Mouse (Mus musculus): ENCODE measurements at regions not wholly inside any gene's neighbourhood (a gene's known extent, or its start where the extent isn't known, plus 50 kb on each side); places are given as distances from the start of the nearest gene placed in this dataset.

- Histone ChIP-seq H3K4me3 (no peak overlapping the region), H3K9me3 (0 out of 2 replicates have a peak, but pooled peaks cover 5% of the 10 kb centered on the region), H3K4me2 (replicated peaks) (no peak overlapping the region), H3K27me3 (no peaks in the 10 kb centered on the region), H3K9ac (no peak overlapping the region), H3K27ac (no peak overlapping the region), H3K36me3 (no peaks in the 10 kb centered on the region), H3K4me1 (no peaks in the 10 kb centered on the region)
- no peak for ATAC-seq (ENCODE audit: insufficient number of reproducible peaks, insufficient read depth, low FRiP score, low TSS enrichment)
- whole genome bisulfite sequencing = 61% methylated on average over 10 of the region's 10 CpGs
Measured at GRCm38 (mm10) chr10:67339371-67339929, 54.3 kb upstream of the Nrbf2 start.

DNA sequence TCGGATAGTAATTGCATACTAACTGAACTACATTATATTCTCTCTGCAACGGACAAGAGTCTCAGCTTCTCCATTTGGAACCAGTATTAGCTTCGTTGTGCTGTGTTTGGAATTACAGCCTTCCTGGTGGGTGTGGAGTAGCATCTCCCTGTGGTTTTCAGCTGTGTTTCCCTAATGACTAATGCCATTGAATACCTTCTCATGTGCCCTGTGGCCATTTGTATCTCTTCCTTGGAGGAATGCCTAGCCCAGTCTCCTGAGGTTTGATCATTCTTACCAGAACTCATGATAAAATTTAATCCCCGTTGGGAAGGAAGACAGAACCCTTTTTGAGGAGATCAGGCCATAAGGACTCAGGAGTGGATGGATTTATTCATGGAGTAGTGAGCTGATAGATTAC, 59.6 kb upstream of the Nrbf2 start:
- no peak for ATAC-seq (ENCODE audit: insufficient number of reproducible peaks, insufficient read depth, low FRiP score, low TSS enrichment)
- Histone ChIP-seq H3K27me3 (no peaks in the 10 kb centered on the region), H3K9me3 (0 out of 2 replicates have a peak, but pooled peaks cover 5% of the 10 kb centered on the region), H3K9ac (no peak overlapping the region), H3K36me3 (no peaks in the 10 kb centered on the region), H3K4me1 (no peaks in the 10 kb centered on the region), H3K27ac (no peak overlapping the region), H3K4me3 (no peak overlapping the region), H3K4me2 (replicated peaks) (no peak overlapping the region)
- WGBS = 80% methylated on average over 4 of the region's 4 CpGs

DNA sequence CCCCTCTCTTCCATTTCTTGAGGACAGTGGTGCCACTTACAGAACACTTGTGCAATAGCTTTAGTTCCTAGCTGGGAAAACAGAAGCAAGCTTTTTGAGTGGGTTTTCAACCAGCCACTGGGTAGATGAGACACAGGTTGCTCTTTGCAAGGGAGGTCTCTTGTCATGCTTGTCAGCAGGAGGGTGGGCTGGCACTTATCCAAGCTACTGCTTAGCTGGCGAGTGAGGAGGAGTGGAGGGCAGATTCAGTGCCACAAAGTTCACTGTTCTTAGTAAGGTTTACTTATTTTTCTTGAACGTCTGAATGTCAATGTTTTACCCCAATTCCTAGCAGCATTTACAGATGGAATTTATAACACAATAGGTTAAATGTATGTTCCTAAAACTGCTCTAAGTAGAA, 65.9 kb upstream of the Nrbf2 start:
- Histone ChIP-seq H3K36me3 (no peaks in the 10 kb centered on the region), H3K27me3 (no peaks in the 10 kb centered on the region), H3K9me3 (no peaks in the 10 kb centered on the region), H3K4me3 (no peak overlapping the region), H3K4me1 (no peaks in the 10 kb centered on the region), H3K9ac (no peak overlapping the region), H3K27ac (no peak overlapping the region), H3K4me2 (replicated peaks) (no peak overlapping the region)
- 53% methylated on average over 2 of the region's 2 CpGs for WGBS
- ATAC-seq (ENCODE audit: insufficient number of reproducible peaks, insufficient read depth, low FRiP score, low TSS enrichment) = no peak

- Histone ChIP-seq H3K9ac (no peak overlapping the region), H3K27ac (no peak overlapping the region), H3K27me3 (no peaks in the 10 kb centered on the region), H3K4me2 (replicated peaks) (no peak overlapping the region), H3K36me3 (no peaks in the 10 kb centered on the region), H3K4me1 (no peaks in the 10 kb centered on the region), H3K4me3 (no peak overlapping the region), H3K9me3 (no peaks in the 10 kb centered on the region)
- WGBS = 86% methylated on average over 8 of the region's 8 CpGs
- ATAC-seq (ENCODE audit: insufficient number of reproducible peaks, insufficient read depth, low FRiP score, low TSS enrichment) = no peak
Measured at GRCm38 (mm10) chr10:67360793-67361192, 75.7 kb upstream of the Nrbf2 start.

DNA sequence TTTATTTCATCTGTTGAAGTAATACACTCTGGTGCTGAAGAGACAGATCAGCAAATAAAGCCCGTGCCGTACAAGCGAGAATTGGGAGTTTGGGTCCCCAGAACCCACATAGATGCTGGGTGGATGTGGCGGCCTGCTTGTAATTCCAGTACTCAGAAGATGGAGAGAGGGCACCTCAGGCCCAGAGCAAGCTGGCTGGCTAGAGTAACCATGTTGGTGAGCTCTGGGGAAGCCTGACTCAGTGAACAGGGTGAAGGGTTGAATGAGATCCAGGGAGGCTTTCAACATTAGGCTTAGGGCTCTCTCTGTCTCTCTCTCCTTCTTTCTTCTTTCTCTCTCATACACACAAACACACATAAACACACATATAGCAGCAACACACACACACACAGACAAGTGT, 76.2 kb upstream of the Nrbf2 start:
- 93% methylated on average over 4 of the region's 4 CpGs for WGBS
- H3K36me3 ChIP-seq = no peaks in the 10 kb centered on the region
- no peak overlapping the region for H3K4me3 ChIP-seq
- no peaks in the 10 kb centered on the region for H3K27me3 ChIP-seq
- no peak for ATAC-seq (ENCODE audit: insufficient number of reproducible peaks, insufficient read depth, low FRiP score, low TSS enrichment)
- no peak overlapping the region for H3K9ac ChIP-seq
- no peak overlapping the region for H3K27ac ChIP-seq
- H3K4me2 ChIP-seq (replicated peaks) = no peak overlapping the region
- no peaks in the 10 kb centered on the region for H3K4me1 ChIP-seq
- H3K9me3 ChIP-seq = no peaks in the 10 kb centered on the region

- H3K4me1 ChIP-seq = no peaks in the 10 kb centered on the region
- no peaks in the 10 kb centered on the region for H3K9me3 ChIP-seq
- no peaks in the 10 kb centered on the region for H3K36me3 ChIP-seq
- no peak overlapping the region for H3K27ac ChIP-seq
- H3K27me3 ChIP-seq = no peaks in the 10 kb centered on the region
- H3K4me3 ChIP-seq = no peak overlapping the region
- WGBS = 89% methylated on average over 3 of the region's 3 CpGs
- H3K9ac ChIP-seq = no peak overlapping the region
- no peak overlapping the region for H3K4me2 ChIP-seq (replicated peaks)
- no peak for ATAC-seq (ENCODE audit: insufficient number of reproducible peaks, insufficient read depth, low FRiP score, low TSS enrichment)
Measured at GRCm38 (mm10) chr10:67364595-67364994, 79.5 kb upstream of the Nrbf2 start.

DNA sequence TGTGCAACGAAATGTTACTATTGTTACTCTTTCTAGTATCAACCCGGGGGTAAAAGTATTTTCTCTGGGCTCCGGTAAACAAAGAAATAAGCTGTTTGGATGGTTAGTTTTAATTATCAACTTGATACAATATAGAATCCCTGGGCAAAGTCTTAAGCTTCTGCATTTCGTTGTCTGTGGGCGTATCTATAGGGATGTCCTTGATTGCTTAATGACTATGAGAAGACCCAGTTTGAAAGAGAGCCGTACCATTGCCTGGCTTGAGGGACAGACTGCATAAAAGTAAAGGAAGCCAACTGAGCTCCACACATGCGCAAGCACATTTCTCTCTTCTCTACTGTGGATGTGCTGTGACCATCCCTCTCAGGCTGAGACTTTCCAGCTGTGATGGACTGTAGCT, 80.1 kb upstream of the Nrbf2 start:
- no peaks in the 10 kb centered on the region for H3K4me1 ChIP-seq
- no peaks in the 10 kb centered on the region for H3K27me3 ChIP-seq
- H3K27ac ChIP-seq = no peak overlapping the region
- H3K4me3 ChIP-seq = no peak overlapping the region
- no peaks in the 10 kb centered on the region for H3K9me3 ChIP-seq
- no peak overlapping the region for H3K4me2 ChIP-seq (replicated peaks)
- H3K9ac ChIP-seq = no peak overlapping the region
- H3K36me3 ChIP-seq = no peaks in the 10 kb centered on the region
- ATAC-seq (ENCODE audit: insufficient number of reproducible peaks, insufficient read depth, low FRiP score, low TSS enrichment) = no peak
- 88% methylated on average over 7 of the region's 7 CpGs for WGBS

DNA sequence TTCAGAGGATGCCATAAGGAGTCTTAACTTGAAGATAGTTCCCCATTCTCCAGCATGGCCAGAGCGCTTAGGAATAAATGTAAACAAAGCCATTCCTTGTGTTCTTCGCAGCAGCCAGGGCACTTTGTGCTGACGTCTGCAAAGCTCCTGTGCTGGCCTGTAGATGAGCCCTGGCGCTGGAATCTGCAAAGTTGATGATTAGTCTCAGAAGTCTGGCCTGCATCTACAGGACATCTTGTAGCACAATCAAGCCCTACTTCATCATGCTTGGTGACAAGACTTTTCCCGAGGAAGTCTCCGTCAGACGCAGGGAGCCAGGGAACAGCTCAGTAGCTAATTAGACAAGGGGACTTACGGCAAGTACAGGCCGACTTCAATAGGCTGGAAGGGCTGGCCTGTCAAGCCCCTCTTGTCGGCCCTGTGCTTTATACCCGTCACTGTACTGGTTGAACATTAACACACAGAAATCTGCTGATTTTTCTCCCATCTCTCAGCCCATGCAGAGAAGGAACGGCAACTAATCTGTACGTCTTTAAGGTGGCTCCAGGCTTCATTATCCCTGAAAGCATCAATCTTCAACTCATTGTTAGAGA, 87.6 kb upstream of the Nrbf2 start:
- Histone ChIP-seq H3K4me1 (no peaks in the 10 kb centered on the region), H3K27ac (no peak overlapping the region), H3K4me2 (replicated peaks) (no peak overlapping the region), H3K9me3 (no peaks in the 10 kb centered on the region), H3K36me3 (no peaks in the 10 kb centered on the region), H3K4me3 (no peak overlapping the region), H3K27me3 (no peaks in the 10 kb centered on the region), H3K9ac (no peak overlapping the region)
- ATAC-seq (ENCODE audit: insufficient number of reproducible peaks, insufficient read depth, low FRiP score, low TSS enrichment) = no peak
- WGBS = 51% methylated on average over 13 of the region's 13 CpGs

- Histone ChIP-seq H3K36me3 (no peaks in the 10 kb centered on the region), H3K4me2 (replicated peaks) (no peak overlapping the region), H3K4me1 (no peaks in the 10 kb centered on the region), H3K9ac (no peak overlapping the region), H3K4me3 (no peak overlapping the region), H3K9me3 (no peaks in the 10 kb centered on the region), H3K27ac (no peak overlapping the region), H3K27me3 (no peaks in the 10 kb centered on the region)
- ATAC-seq (ENCODE audit: insufficient number of reproducible peaks, insufficient read depth, low FRiP score, low TSS enrichment) = no peak
- WGBS = 95% methylated on average over 5 of the region's 5 CpGs
Measured at GRCm38 (mm10) chr10:67376638-67377037, 91.5 kb upstream of the Nrbf2 start.

DNA sequence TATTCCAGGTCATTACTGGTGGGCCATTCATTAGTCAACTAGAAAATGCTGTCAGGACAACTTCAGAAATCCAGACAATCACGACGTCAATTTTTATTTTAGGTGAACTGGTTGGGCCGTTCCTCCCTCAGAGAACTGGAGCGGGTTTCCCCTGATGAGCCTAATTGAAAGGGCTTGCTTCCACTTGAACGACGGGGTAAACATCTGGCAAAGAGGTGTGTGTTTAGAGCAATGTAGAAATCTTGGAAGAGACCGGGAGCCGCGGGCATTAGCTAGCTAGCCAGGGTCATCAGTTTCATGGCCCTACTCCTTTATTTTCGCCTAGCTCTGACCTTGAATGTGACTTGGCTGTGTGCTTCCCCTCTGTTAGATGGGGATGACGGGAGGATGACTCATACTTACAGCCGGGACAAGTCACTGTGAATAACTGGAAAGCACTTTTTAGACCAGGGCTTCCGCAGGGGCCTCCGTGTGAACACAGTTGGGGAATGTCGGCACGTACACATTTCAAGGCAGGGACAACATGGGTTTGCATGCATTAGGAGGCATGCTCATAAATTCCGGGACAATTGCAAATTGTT, 92.6 kb upstream of the Nrbf2 start:
- 58% methylated on average over 17 of the region's 17 CpGs for WGBS
- Histone ChIP-seq H3K4me1 (no peaks in the 10 kb centered on the region), H3K9me3 (no peaks in the 10 kb centered on the region), H3K27ac (no peak overlapping the region), H3K4me3 (no peak overlapping the region), H3K4me2 (replicated peaks) (no peak overlapping the region), H3K36me3 (no peaks in the 10 kb centered on the region), H3K27me3 (no peaks in the 10 kb centered on the region), H3K9ac (no peak overlapping the region)
- no peak for ATAC-seq (ENCODE audit: insufficient number of reproducible peaks, insufficient read depth, low FRiP score, low TSS enrichment)

- WGBS = 89% methylated on average over 5 of the region's 5 CpGs
- Histone ChIP-seq H3K9me3 (no peaks in the 10 kb centered on the region), H3K4me1 (no peaks in the 10 kb centered on the region)
Measured at GRCm38 (mm10) chr10:67380174-67380573, 95.1 kb upstream of the Nrbf2 start.

DNA sequence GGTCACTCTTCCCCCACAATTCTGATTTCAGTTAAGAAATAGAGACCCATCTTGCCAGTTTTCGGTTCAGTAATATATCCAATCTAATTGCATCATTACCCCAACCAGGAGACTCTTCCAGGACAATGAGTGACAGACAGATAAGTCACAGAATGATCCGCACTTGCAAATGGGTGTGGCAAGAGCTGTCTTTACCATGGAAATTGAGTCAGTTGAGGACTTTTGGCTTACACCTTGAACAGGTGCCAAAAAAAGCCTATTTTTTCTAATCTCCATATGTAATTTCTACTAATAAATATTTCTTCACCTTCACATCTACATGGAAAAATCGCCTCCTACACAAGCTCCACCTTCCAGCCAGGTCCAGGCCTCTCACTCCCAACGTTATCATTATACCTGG, 98.2 kb upstream of the Nrbf2 start:
- no peaks in the 10 kb centered on the region for H3K4me1 ChIP-seq
- 85% methylated on average over 4 of the region's 4 CpGs for WGBS
- no peak for ATAC-seq (ENCODE audit: insufficient number of reproducible peaks, insufficient read depth, low FRiP score, low TSS enrichment)
- H3K9me3 ChIP-seq = no peaks in the 10 kb centered on the region
- H3K27ac ChIP-seq = no peak overlapping the region
- no peak overlapping the region for H3K9ac ChIP-seq
- H3K4me3 ChIP-seq = no peak overlapping the region
- H3K4me2 ChIP-seq (replicated peaks) = no peak overlapping the region
- H3K27me3 ChIP-seq = no peaks in the 10 kb centered on the region
- H3K36me3 ChIP-seq = no peaks in the 10 kb centered on the region

More at GRCm38 (mm10) chr10:67380174-67380573, 95.1 kb upstream of the Nrbf2 start:
- H3K27me3 ChIP-seq = no peaks in the 10 kb centered on the region
- no peak overlapping the region for H3K9ac ChIP-seq
- ATAC-seq (ENCODE audit: insufficient number of reproducible peaks, insufficient read depth, low FRiP score, low TSS enrichment) = no peak
- no peak overlapping the region for H3K4me2 ChIP-seq (replicated peaks)
- no peak overlapping the region for H3K27ac ChIP-seq
- H3K4me3 ChIP-seq = no peak overlapping the region
- no peaks in the 10 kb centered on the region for H3K36me3 ChIP-seq

All from embryonic facial prominence, embryonic 12.5 days (tissue).